Mouse (Mus musculus) cerebellum, adult 2 months (tissue): ENCODE results near the gene Zbtb38.

Experiments used
- CTCF ChIP-seq: fragments of 200-500 bp; IDR thresholded peaks from 2 replicates; pipeline ENCODE4 v1.5.1; 2011; ENCODE audit warnings: low read depth, mild to moderate bottlenecking, control low read depth, low read length, moderate library complexity, borderline replicate concordance; ENCODE audit not compliant: insufficient read depth
- POLR2A ChIP-seq: fragments of 200-500 bp; IDR thresholded peaks from 2 replicates; pipeline ENCODE4 v1.6.1; 2011; ENCODE audit warnings: low read length, control low read depth, borderline replicate concordance; ENCODE audit not compliant: insufficient read depth

DNA sequence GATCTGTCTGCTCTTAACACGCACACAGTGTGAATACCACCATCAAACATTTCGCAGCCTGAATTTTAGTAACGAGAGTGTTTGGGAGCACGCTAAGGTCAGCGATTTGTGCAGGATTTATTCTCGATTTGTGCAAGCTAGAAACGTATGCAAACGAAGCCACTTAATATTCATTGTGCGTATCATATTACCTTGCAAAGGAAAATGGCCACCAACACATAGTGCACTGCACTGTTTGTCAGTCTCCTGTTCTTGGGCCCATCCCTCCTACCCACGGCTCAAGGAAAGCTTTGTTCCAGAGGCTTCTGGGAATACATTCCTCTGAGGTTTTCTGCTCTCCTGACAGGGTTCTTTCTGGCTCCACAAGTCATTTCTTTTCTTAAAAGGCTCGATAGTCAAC, 37.5 kb downstream of the Zbtb38 start:
- TF ChIP-seq POLR2A (no peak), CTCF (no peak)
